Mouse (Mus musculus) frontal cortex, postnatal 14 days (tissue): Measurements from ENCODE around the gene Mfsd2b.

Experiments used
- DNase-seq, 2 experiments: peaks; one replicate each; pipeline ENCODE4 v3.0.0; 2022; ENCODE audit warnings: low spot score in 2 of 2

The Mfsd2b gene

GRCm38 (mm10) chr12:4873531-4873930, 628 bp downstream of the Mfsd2b start:
- DNase-seq, result no peak

- DNase-seq, result no peak
These were observed 1.1 kb downstream of the Mfsd2b start for GRCm38 (mm10) chr12:4872983-4873477.

GRCm38 (mm10) chr12:4872273-4872672, 1.9 kb downstream of the Mfsd2b start:
- DNase-seq, result no peak

GRCm38 (mm10) chr12:4871260-4871659, 2.9 kb downstream of the Mfsd2b start:
- DNase-seq, result no peak

- no peak for DNase-seq
These were observed 5.2 kb downstream of the Mfsd2b start for GRCm38 (mm10) chr12:4868924-4869323.

- no peak for DNase-seq
These were observed 9.8 kb downstream of the Mfsd2b start for GRCm38 (mm10) chr12:4864338-4864690.

- no peak for DNase-seq
These were observed 10.4 kb downstream of the Mfsd2b start for GRCm38 (mm10) chr12:4863654-4864337.

GRCm38 (mm10) chr12:4862672-4863071, 11.5 kb downstream of the Mfsd2b start:
- DNase-seq, result no peak

- no peak for DNase-seq
These were observed 14.8 kb downstream of the Mfsd2b start for GRCm38 (mm10) chr12:4859241-4859914.

- no peak for DNase-seq
These were observed 17.3 kb downstream of the Mfsd2b start for GRCm38 (mm10) chr12:4856834-4857233.

- DNase-seq, result no peak
These were observed 18.0 kb downstream of the Mfsd2b start for GRCm38 (mm10) chr12:4856160-4856559.

- no peak for DNase-seq
These were observed 30.4 kb downstream of the Mfsd2b start for GRCm38 (mm10) chr12:4843741-4844140.

GRCm38 (mm10) chr12:4842890-4843597, 31.1 kb downstream of the Mfsd2b start, which contains the start of gene Wdcp:
Wdcp (plus strand) TSS chr12:4843303.
- peak; percentile 85 to 87 for DNase-seq

- DNase-seq, result no peak
These were observed 31.7 kb downstream of the Mfsd2b start for GRCm38 (mm10) chr12:4842456-4842855.

- DNase-seq, result peak in 1 of 2 experiments; percentile 32
These were observed 32.7 kb downstream of the Mfsd2b start, which contains the start of gene Fkbp1b for GRCm38 (mm10) chr12:4841392-4841887. Fkbp1b (minus strand) TSS chr12:4841591.

- DNase-seq, result no peak
These were observed 33.4 kb downstream of the Mfsd2b start for GRCm38 (mm10) chr12:4840741-4841140.

- DNase-seq, result no peak
These were observed 34.1 kb downstream of the Mfsd2b start for GRCm38 (mm10) chr12:4840010-4840409.

- no peak for DNase-seq
These were observed 37.2 kb downstream of the Mfsd2b start for GRCm38 (mm10) chr12:4836959-4837358.

GRCm38 (mm10) chr12:4827256-4827655, 46.9 kb downstream of the Mfsd2b start:
- no peak for DNase-seq

GRCm38 (mm10) chr12:4817361-4818101, 56.6 kb downstream of the Mfsd2b start, which contains the start of gene Sf3b6:
Sf3b6 (plus strand) TSS chr12:4817544.
- DNase-seq, result peak; percentile 94 to 97

GRCm38 (mm10) chr12:4816680-4817360, 57.3 kb downstream of the Mfsd2b start:
- DNase-seq, result no peak
